Comparison of ENCODE assay signal across 8 mouse cellular contexts in the genomic region with DNA sequence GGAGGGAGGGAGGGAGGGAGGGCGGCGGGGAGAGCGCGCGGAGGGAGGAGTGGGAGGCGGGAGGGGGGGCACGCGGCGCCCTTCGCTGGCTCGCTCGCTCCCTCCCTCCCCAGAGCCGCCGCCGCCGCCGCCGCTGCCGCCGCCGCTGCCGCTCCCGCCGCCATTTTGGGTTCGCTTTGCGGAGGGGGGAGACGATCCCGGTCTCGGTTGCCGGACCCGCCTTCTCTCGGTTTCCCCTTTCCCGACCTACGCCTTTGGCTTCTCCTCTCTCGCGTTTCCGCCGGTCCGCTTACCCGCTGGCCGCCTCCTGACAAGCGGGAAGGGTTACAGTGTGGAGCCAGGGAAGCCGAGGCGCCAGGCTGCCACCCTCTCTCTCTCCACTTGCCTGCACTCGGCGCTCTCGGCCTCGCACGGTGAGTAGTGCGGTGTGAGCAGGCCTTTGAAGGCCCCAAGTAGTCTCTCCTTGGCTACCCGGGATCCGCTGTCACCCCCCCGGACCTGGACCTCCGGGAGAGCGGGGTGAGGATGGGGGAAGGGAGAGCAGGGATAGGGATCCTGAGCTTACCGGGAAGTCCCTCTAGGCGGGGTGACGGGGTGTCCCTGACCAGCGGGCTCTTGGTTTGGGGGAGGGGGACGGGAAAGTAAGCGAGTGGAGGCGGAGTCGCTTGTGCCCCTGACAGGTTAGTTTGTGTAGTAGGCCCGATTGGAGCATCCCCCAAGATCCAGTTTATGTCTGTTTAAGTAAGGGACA. TPM values are rescaled to one million over a fixed set of nuclear protein-coding genes. Genes with fewer than 3 reads are reported as not detected.
DNase-seq lines count a peak whose midpoint lies in the region; ATAC-seq lines count a peak whose summit lies in the region.

A gene (plus strand): TSS at position 47 of the 751 bp plus-strand sequence.
A gene (minus strand): TSS at position 606 of the 751 bp plus-strand sequence.

- peak within 1 kb of the TSS; percentile 94 for H3K9ac ChIP-seq in hindbrain, embryonic 14.5 days

- no peaks in the 10 kb centered on the region for H3K27me3 ChIP-seq in hindbrain, embryonic 14.5 days (ENCODE audit: control insufficient read depth, insufficient read depth, low read length)

- peak; percentile 84 for DNase-seq in T-cell, adult 2 months (ENCODE audit: low spot score)
- peak; percentile 85 for DNase-seq in cerebellum, adult 9-11 months
- peak; percentile 74 to 75 for DNase-seq in frontal cortex, postnatal 36 days (ENCODE audit: low spot score in 2 of 2)
- peak; percentile 68 for DNase-seq in hindbrain, embryonic 14.5 days (ENCODE audit: low spot score)
- peak; percentile 45 for DNase-seq in left cerebral cortex, adult 11 months (ENCODE audit: low spot score)
- peak; percentile 75 for DNase-seq in lung, postnatal 36 days
- DNase-seq in right cerebral cortex, adult 2 months (ENCODE audit: low spot score in 2 of 2), result peak; percentile 65 to 75
- DNase-seq in urinary bladder, postnatal 10 days (ENCODE audit: low spot score), result peak; percentile 20

- peak; percentile 84 for ATAC-seq in hindbrain, embryonic 14.5 days (ENCODE audit: low FRiP score)

- peaks cover 32% of the 10 kb centered on the region for H3K4me1 ChIP-seq in hindbrain, embryonic 14.5 days (replicated peaks; ENCODE audit: control insufficient read depth, insufficient read depth, low read length)

- H3K36me3 ChIP-seq in hindbrain, embryonic 14.5 days (replicated peaks; ENCODE audit: control insufficient read depth, insufficient read depth), result no peaks in the 10 kb centered on the region

- peak within 1 kb of the TSS; percentile 69 for H3K4me3 ChIP-seq in hindbrain, embryonic 14.5 days (replicated peaks; ENCODE audit: low read length)

- under 1% methylated on average over 29 of the region's 64 CpGs for WGBS in hindbrain, embryonic 14.5 days

- no peaks in the 10 kb centered on the region for H3K9me3 ChIP-seq in hindbrain, embryonic 14.5 days (ENCODE audit: control insufficient read depth, low read length)

- H3K27ac ChIP-seq in hindbrain, embryonic 14.5 days, result peak within 1 kb of the TSS; percentile 99

- peak within 1 kb of the TSS; percentile 78 for H3K4me2 ChIP-seq in hindbrain, embryonic 14.5 days (replicated peaks)

RNA-seq across cellular contexts. Expression of the first gene that starts in this region (rescaled TPM):
- 20.0 and 21.4 TPM in 2 replicates for polyA plus RNA-seq in hindbrain, embryonic 14.5 days (2014; fragmentation: Nextera tagmentation; extraction: Ambion mirVana)

RNA-seq across cellular contexts. Expression of the second gene that starts in this region (rescaled TPM):
- polyA plus RNA-seq in hindbrain, embryonic 14.5 days (2014; fragmentation: Nextera tagmentation; extraction: Ambion mirVana), result 120 and 125 TPM in 2 replicates

Comparison
In these comparisons a context has a peak if more than half of its experiments do, and no peak if none do; other contexts are left out.
1. Peak in every context shown above with its lines: DNase-seq, ATAC-seq, H3K4me3 ChIP-seq and H3K27ac ChIP-seq.
2. DNase-seq: peak in every context shown above with its lines; median percentile 85 in cerebellum, adult 9-11 months; 84 in T-cell, adult 2 months; 75 in lung, postnatal 36 days; 74 in frontal cortex, postnatal 36 days; 70 in right cerebral cortex, adult 2 months; 68 in hindbrain, embryonic 14.5 days; 45 in left cerebral cortex, adult 11 months; 20 in urinary bladder, postnatal 10 days.